Mouse (Mus musculus): ENCODE measurements around the gene Prpf4.

DNA sequence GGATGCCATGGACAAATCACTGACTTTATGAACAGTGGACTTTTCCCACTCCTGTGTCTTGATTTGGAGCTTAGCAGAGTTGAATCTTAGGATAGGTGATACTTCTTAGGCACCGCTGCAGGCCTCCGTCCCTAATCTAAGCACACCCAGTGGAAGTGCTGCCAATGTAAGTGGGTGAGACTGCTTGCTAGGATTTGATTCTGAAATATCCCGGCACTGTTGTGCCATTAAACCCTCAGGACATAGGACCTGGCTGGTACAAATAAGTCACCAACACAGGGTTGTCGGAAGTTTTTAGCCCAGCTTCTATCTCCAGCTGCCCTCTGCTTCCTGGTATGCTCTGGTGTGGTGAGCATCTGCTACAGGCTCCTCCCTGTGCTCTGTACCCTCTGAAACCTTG lies 17.3 kb downstream of the Prpf4 start:
- TF ChIP-seq CTCF (IDR thresholded peaks at IDR 0.05) = no peak
- no peak for TF ChIP-seq EP300 (IDR thresholded peaks at IDR 0.05)
